Mouse (Mus musculus) urinary bladder, postnatal 0 days (tissue): ENCODE data around the gene Cul1. TPM values are rescaled to one million over a fixed set of nuclear protein-coding genes. Genes with fewer than 3 reads are reported as not detected.

Experiments
- polyA plus RNA-seq: library from polyadenylated mRNA; unstranded; fragments of >200 nt; fragmentation: Nextera tagmentation; extraction: Ambion mirVana; gene quantifications from 2 replicates; pipeline ENCODE4 v1.2.1, GENCODE M21; 2015

Cul1 gene
- 92.2 and 110 TPM in 2 replicates for polyA plus RNA-seq

GRCm38 (mm10) chr6:47453098-47453497 lies at the start of gene Cul1:
Cul1 (plus strand) TSS chr6:47453398.

Other genes starting within 250 kb of the Cul1 start
- 17.9 and 28.6 TPM in 2 replicates for gene Ezh2, start 141.9 kb downstream of the Cul1 start, polyA plus RNA-seq